Mouse (Mus musculus): ENCODE data around the gene Polr2c. TPM values are rescaled to one million over a fixed set of nuclear protein-coding genes. Genes with fewer than 3 reads are reported as not detected.
"Not testable (repeated sequence)": the region's sequence is repeated elsewhere in the genome, so short reads cannot be mapped to it uniquely, and the experiment has no call there.

The Polr2c gene
- polyA plus RNA-seq, 1 experiment from 2014 or later = 135 TPM

DNA sequence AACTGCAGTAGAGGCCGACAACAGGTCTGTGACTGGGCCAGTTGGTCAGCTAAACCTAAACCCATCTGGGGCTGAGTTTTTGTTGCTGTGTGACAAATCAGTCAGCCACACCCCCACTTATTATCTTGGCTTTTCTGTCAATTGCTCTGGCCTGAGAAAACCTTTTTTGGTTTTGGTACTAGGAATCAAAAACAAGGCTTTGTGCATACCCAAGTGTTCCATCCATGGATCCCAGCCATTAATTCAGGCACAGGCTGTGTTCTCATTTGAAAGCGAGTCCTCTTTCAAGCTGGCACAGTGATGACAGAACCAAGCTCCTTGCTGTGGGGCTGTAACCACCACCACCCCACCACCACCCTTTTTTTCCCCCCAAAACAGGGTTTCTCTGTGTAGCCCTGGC, 35.9 kb upstream of the Polr2c start:
- H3K27me3 ChIP-seq = no peaks in the 10 kb centered on the region
- ATAC-seq (ENCODE audit: insufficient number of reproducible peaks, low FRiP score, low TSS enrichment, low read depth) = no peak
- H3K4me1 ChIP-seq = 0 out of 2 replicates have a peak, but pooled peaks cover 5% of the 10 kb centered on the region
- no peak overlapping the region for H3K4me3 ChIP-seq (replicated peaks)
- no peaks in the 10 kb centered on the region for H3K9me3 ChIP-seq (replicated peaks)
- H3K9ac ChIP-seq = no peak overlapping the region
- no peak overlapping the region for H3K4me2 ChIP-seq (replicated peaks)
- 84% methylated on average over 2 of the region's 2 CpGs for WGBS
- H3K36me3 ChIP-seq = peaks cover 37% of the 10 kb centered on the region
- H3K27ac ChIP-seq (replicated peaks) = no peak overlapping the region

GRCm38 (mm10) chr8:94822637-94823560, 34.4 kb upstream of the Polr2c start:
- peaks cover 49% of the 10 kb centered on the region for H3K36me3 ChIP-seq
- no peak overlapping the region for H3K4me3 ChIP-seq (replicated peaks)
- H3K9me3 ChIP-seq (replicated peaks) = no peaks in the 10 kb centered on the region
- no peak overlapping the region for H3K9ac ChIP-seq
- H3K4me1 ChIP-seq = 0 out of 2 replicates have a peak, but pooled peaks cover 5% of the 10 kb centered on the region
- H3K4me2 ChIP-seq (replicated peaks) = no peak overlapping the region
- no peak overlapping the region for H3K27ac ChIP-seq (replicated peaks)
- no peak for ATAC-seq (ENCODE audit: insufficient number of reproducible peaks, low FRiP score, low TSS enrichment, low read depth)
- no peaks in the 10 kb centered on the region for H3K27me3 ChIP-seq
- WGBS = 76% methylated on average over 23 of the region's 23 CpGs

DNA sequence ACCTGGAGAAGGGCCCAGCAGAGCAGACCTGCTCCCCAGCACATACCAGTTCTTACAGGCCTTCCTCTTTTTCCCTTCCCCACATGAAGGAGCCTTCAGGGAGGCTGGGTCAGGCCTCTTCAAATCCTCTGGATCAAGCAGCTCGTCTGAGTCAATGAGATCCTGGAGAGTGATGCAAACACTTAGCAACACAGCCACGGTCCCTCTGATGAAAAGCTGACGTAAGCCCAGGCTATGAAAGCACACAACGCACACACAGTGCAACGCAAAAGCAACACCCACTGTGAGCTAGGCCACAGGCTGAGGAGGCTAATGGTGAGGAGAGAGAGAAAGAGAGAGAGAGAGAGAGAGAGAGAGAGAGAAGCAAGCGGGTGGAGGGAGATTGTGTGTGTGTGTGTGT, 32.1 kb upstream of the Polr2c start:
- no peak overlapping the region for H3K4me2 ChIP-seq (replicated peaks)
- no peak for ATAC-seq (ENCODE audit: insufficient number of reproducible peaks, low FRiP score, low TSS enrichment, low read depth)
- H3K4me3 ChIP-seq (replicated peaks) = no peak overlapping the region
- H3K27me3 ChIP-seq = no peaks in the 10 kb centered on the region
- H3K36me3 ChIP-seq = peaks cover 55% of the 10 kb centered on the region
- H3K4me1 ChIP-seq = 0 out of 2 replicates have a peak, but pooled peaks cover 5% of the 10 kb centered on the region
- H3K9ac ChIP-seq = no peak overlapping the region
- H3K27ac ChIP-seq (replicated peaks) = no peak overlapping the region
- no peaks in the 10 kb centered on the region for H3K9me3 ChIP-seq (replicated peaks)
- WGBS = 85% methylated on average over 6 of the region's 6 CpGs

- Histone ChIP-seq H3K4me3 (replicated peaks) (no peak overlapping the region), H3K36me3 (peaks cover 64% of the 10 kb centered on the region), H3K27ac (replicated peaks) (no peak overlapping the region), H3K9me3 (replicated peaks) (no peaks in the 10 kb centered on the region), H3K9ac (no peak overlapping the region), H3K27me3 (no peaks in the 10 kb centered on the region), H3K4me1 (0 out of 2 replicates have a peak, but pooled peaks cover 5% of the 10 kb centered on the region), H3K4me2 (replicated peaks) (no peak overlapping the region)
- no peak for ATAC-seq (ENCODE audit: insufficient number of reproducible peaks, low FRiP score, low TSS enrichment, low read depth)
- WGBS = 90% methylated on average over 5 of the region's 5 CpGs
Observed at GRCm38 (mm10) chr8:94826210-94826609, 31.0 kb upstream of the Polr2c start.

GRCm38 (mm10) chr8:94828284-94828683, 29.0 kb upstream of the Polr2c start:
- no peaks in the 10 kb centered on the region for H3K4me1 ChIP-seq
- H3K9me3 ChIP-seq (replicated peaks) = no peaks in the 10 kb centered on the region
- no peaks in the 10 kb centered on the region for H3K27me3 ChIP-seq
- no peak overlapping the region for H3K4me3 ChIP-seq (replicated peaks)
- 83% methylated on average over 6 of the region's 6 CpGs for WGBS
- ATAC-seq (ENCODE audit: insufficient number of reproducible peaks, low FRiP score, low TSS enrichment, low read depth) = no peak
- no peak overlapping the region for H3K4me2 ChIP-seq (replicated peaks)
- no peak overlapping the region for H3K9ac ChIP-seq
- H3K27ac ChIP-seq (replicated peaks) = no peak overlapping the region
- H3K36me3 ChIP-seq = peaks cover 64% of the 10 kb centered on the region

DNA sequence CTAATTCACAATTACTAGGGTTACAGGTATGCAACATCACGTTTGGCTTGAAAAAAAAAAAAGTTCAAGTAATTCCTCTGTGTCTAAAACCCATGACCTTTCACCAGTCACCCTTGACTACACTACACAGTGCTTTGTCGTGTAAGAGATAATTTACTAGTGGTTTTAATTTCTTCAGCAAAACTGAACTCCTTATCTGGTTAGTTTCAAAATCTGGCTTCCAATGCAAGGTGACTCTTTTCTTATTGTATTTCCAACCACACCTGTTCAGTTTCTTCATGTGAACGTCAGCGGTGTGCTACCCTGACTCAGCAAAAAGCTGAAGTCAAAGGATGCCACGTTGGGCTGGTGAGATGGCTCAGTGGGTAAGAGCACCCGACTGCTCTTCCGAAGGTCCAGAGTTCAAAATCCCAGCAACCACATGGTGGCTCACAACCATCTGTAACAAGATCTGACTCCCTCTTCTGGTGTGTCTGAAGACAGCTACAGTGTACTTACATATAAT, 23.3 kb upstream of the Polr2c start:
- not testable (repeated sequence) for H3K4me2 ChIP-seq (replicated peaks); H3K9me3 ChIP-seq (replicated peaks); H3K4me3 ChIP-seq (replicated peaks); H3K9ac ChIP-seq; H3K27ac ChIP-seq (replicated peaks); ATAC-seq (ENCODE audit: insufficient number of reproducible peaks, low FRiP score, low TSS enrichment, low read depth); H3K27me3 ChIP-seq
- Histone ChIP-seq H3K36me3 (peaks cover 24% of the 10 kb centered on the region), H3K4me1 (peaks cover 14% of the 10 kb centered on the region)
- 67% methylated on average over 7 of the region's 7 CpGs for WGBS

- not testable (repeated sequence) for H3K9ac ChIP-seq; H3K27me3 ChIP-seq; H3K27ac ChIP-seq (replicated peaks); H3K9me3 ChIP-seq (replicated peaks); H3K4me2 ChIP-seq (replicated peaks); H3K4me3 ChIP-seq (replicated peaks); ATAC-seq (ENCODE audit: insufficient number of reproducible peaks, low FRiP score, low TSS enrichment, low read depth)
- Histone ChIP-seq H3K36me3 (peaks cover 15% of the 10 kb centered on the region), H3K4me1 (peaks cover 18% of the 10 kb centered on the region)
- WGBS = 94% methylated on average over 13 of the region's 13 CpGs
Observed at GRCm38 (mm10) chr8:94835751-94836150, 21.5 kb upstream of the Polr2c start.

- no peak for ATAC-seq (ENCODE audit: insufficient number of reproducible peaks, low FRiP score, low TSS enrichment, low read depth)
- 53% methylated on average over 11 of the region's 11 CpGs for WGBS
- peak overlapping the region; percentile 79; the same call in 1 of the 2 replicates for H3K9ac ChIP-seq
Observed at GRCm38 (mm10) chr8:94836456-94837240, 20.6 kb upstream of the Polr2c start.

DNA sequence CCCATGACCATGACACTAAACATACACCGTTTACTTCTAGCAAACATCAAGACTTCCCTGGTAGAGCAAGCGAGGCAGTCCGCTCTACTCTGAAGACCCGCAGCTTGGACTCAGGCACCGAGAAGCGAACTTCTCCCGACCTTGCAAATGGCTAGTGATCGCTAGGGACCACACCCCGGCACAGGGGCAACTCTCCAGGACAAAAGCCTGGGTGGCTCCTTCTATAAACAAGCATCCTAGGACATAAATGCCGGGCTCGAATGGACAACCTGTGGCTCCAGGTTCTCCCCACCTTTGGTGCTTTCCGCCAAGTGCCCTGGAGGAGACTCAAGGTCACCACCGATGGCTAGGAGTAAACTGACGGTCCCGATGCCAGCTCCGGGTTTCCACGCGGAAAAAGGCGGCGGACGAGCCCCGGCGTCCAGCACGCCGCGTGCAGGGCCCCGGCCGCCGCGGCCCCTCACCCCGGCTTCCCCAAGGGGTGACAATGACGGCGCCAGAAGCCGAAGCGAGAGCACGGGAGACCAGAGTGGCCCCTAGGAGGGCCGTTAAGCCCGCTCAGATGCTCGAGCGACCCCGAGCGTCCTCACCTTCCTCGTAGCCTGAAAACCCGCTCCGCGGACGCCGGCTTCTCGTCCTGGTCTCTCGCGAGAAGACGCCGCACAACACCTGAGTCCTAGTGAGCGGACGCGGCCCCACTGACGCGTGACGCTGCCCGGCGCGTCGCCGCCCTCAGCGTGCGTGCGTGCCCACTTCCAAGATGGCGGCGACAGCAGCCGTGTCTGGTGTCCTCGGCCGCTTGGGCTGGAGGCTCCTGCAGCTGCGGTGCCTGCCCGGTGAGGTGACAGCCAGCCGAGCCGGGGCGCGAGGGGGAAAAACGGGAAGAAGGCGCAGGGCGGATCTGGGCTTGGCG, 19.3 kb upstream of the Polr2c start, which contains the start of the genes Coq9 and Ciapin1:
Coq9 (plus strand) TSS at position 660 of the 913 bp plus-strand sequence.
Ciapin1 (minus strand) TSS at position 697 of the 913 bp plus-strand sequence.
- WGBS = under 1% methylated on average over 72 of the region's 82 CpGs
- Histone ChIP-seq H3K9ac (peak within 1 kb of the TSS; percentile 88), H3K4me3 (replicated peaks) (peak within 1 kb of the TSS; percentile 85), H3K27me3 (no peaks in the 10 kb centered on the region), H3K4me2 (replicated peaks) (peak within 1 kb of the TSS; percentile 83), H3K36me3 (0 out of 2 replicates have a peak, but pooled peaks cover 7% of the 10 kb centered on the region), H3K9me3 (replicated peaks) (no peaks in the 10 kb centered on the region), H3K4me1 (peaks cover 18% of the 10 kb centered on the region), H3K27ac (replicated peaks) (peak within 1 kb of the TSS; percentile 93)
- ATAC-seq (ENCODE audit: insufficient number of reproducible peaks, low FRiP score, low TSS enrichment, low read depth) = peak; percentile 98

More at GRCm38 (mm10) chr8:94836456-94837240, 20.6 kb upstream of the Polr2c start:
- peaks cover 8% of the 10 kb centered on the region for H3K36me3 ChIP-seq
- H3K4me1 ChIP-seq = peaks cover 18% of the 10 kb centered on the region
- peak overlapping the region; percentile 85 for H3K4me3 ChIP-seq (replicated peaks)
- H3K27me3 ChIP-seq = no peaks in the 10 kb centered on the region
- peak overlapping the region; percentile 83 for H3K4me2 ChIP-seq (replicated peaks)
- H3K9me3 ChIP-seq (replicated peaks) = no peaks in the 10 kb centered on the region
- no peak overlapping the region for H3K27ac ChIP-seq (replicated peaks)

- ATAC-seq (ENCODE audit: insufficient number of reproducible peaks, low FRiP score, low TSS enrichment, low read depth) = peak; percentile 55
Observed at GRCm38 (mm10) chr8:94838600-94838999, 18.6 kb upstream of the Polr2c start.

More at GRCm38 (mm10) chr8:94838600-94838999, 18.6 kb upstream of the Polr2c start:
- Histone ChIP-seq H3K9me3 (replicated peaks) (no peaks in the 10 kb centered on the region), H3K27me3 (no peaks in the 10 kb centered on the region), H3K4me3 (replicated peaks) (peak overlapping the region; percentile 85), H3K36me3 (peaks cover 9% of the 10 kb centered on the region; the same call in 1 of the 2 replicates), H3K4me1 (peaks cover 18% of the 10 kb centered on the region), H3K9ac (peak overlapping the region; percentile 88), H3K27ac (replicated peaks) (peak overlapping the region; percentile 93), H3K4me2 (replicated peaks) (peak overlapping the region; percentile 83)
- WGBS = 0% methylated on average over 24 of the region's 24 CpGs
